Mouse (Mus musculus) thymus, postnatal 4 days (tissue): ENCODE data around the gene Nr4a3.

Experiments
- DNase-seq: peaks from one replicate; pipeline ENCODE4 v3.0.0; 2021

Gene Nr4a3

GRCm38 (mm10) chr4:48050442-48050841 is 5.5 kb downstream of the Nr4a3 start:
- no peak for DNase-seq

GRCm38 (mm10) chr4:48051086-48051673 is 6.2 kb downstream of the Nr4a3 start:
- no peak for DNase-seq

GRCm38 (mm10) chr4:48051674-48052121 is 6.7 kb downstream of the Nr4a3 start:
- peak; percentile 37 for DNase-seq

GRCm38 (mm10) chr4:48061716-48062115 is 16.8 kb downstream of the Nr4a3 start:
- DNase-seq, result no peak

GRCm38 (mm10) chr4:48064311-48064710 is 19.4 kb downstream of the Nr4a3 start:
- DNase-seq, result no peak

- DNase-seq, result no peak
Measured at GRCm38 (mm10) chr4:48066676-48067075, 21.7 kb downstream of the Nr4a3 start.

- DNase-seq, result no peak
Measured at GRCm38 (mm10) chr4:48069111-48069510, 24.2 kb downstream of the Nr4a3 start.

GRCm38 (mm10) chr4:48072006-48072405 is 27.1 kb downstream of the Nr4a3 start:
- DNase-seq, result no peak

GRCm38 (mm10) chr4:48073325-48073724 is 28.4 kb downstream of the Nr4a3 start:
- DNase-seq, result peak; percentile 35

- peak; percentile 38 for DNase-seq
Measured at GRCm38 (mm10) chr4:48074451-48075240, 29.7 kb downstream of the Nr4a3 start.

- DNase-seq, result no peak
Measured at GRCm38 (mm10) chr4:48076693-48077471, 31.9 kb downstream of the Nr4a3 start.

GRCm38 (mm10) chr4:48078213-48078612 is 33.3 kb downstream of the Nr4a3 start:
- DNase-seq, result no peak

- no peak for DNase-seq
Measured at GRCm38 (mm10) chr4:48079285-48080039, 34.5 kb downstream of the Nr4a3 start.

- no peak for DNase-seq
Measured at GRCm38 (mm10) chr4:48083452-48083851, 38.5 kb downstream of the Nr4a3 start.

GRCm38 (mm10) chr4:48086609-48087008 is 41.7 kb downstream of the Nr4a3 start:
- DNase-seq, result no peak

- no peak for DNase-seq
Measured at GRCm38 (mm10) chr4:48087497-48087896, 42.5 kb downstream of the Nr4a3 start.

GRCm38 (mm10) chr4:48093221-48093620 is 48.3 kb downstream of the Nr4a3 start:
- DNase-seq, result no peak

- DNase-seq, result no peak
Measured at GRCm38 (mm10) chr4:48100217-48100616, 55.3 kb downstream of the Nr4a3 start.

- no peak for DNase-seq
Measured at GRCm38 (mm10) chr4:48101981-48102380, 57.0 kb downstream of the Nr4a3 start.

GRCm38 (mm10) chr4:48105387-48105786 is 60.4 kb downstream of the Nr4a3 start:
- no peak for DNase-seq

GRCm38 (mm10) chr4:48107086-48107485 is 62.1 kb downstream of the Nr4a3 start:
- no peak for DNase-seq

GRCm38 (mm10) chr4:48108591-48108990 is 63.6 kb downstream of the Nr4a3 start:
- no peak for DNase-seq

GRCm38 (mm10) chr4:48110331-48110730 is 65.4 kb downstream of the Nr4a3 start:
- no peak for DNase-seq
